Mouse (Mus musculus): ENCODE data around the gene Olfr101. TPM values are rescaled to one million over a fixed set of nuclear protein-coding genes. Genes with fewer than 3 reads are reported as not detected.

The Olfr101 gene
- polyA plus RNA-seq (2014; fragmentation: Illumina TruSeq; extraction: RNeasy Lipid Tissue Mini Kit (QIAGEN cat#74804); ENCODE audit: low read depth, low replicate concordance), result not detected

GRCm38 (mm10) chr17:37304213-37304612 lies at the start of gene Olfr101:
Gene Olfr101 (minus strand): TSS chr17:37304313.

GRCm38 (mm10) chr17:37339598-37339997 lies 35.5 kb upstream of the Olfr101 start, which contains the start of gene Olfr103:
Gene Olfr103 (minus strand): TSS chr17:37339698.

GRCm38 (mm10) chr17:37316954-37317353 lies 12.8 kb upstream of the Olfr101 start, which contains the start of gene Olfr102:
Gene Olfr102 (minus strand): TSS chr17:37317054.

GRCm38 (mm10) chr17:37283360-37283759 lies 20.8 kb downstream of the Olfr101 start, which contains the start of gene Olfr99:
Gene Olfr99 (minus strand): TSS chr17:37283460.

GRCm38 (mm10) chr17:37270058-37270701 lies 33.9 kb downstream of the Olfr101 start, which contains the start of gene H2-M3:
Gene H2-M3 (plus strand): TSS chr17:37270220.

GRCm38 (mm10) chr17:37263626-37264025 lies 40.5 kb downstream of the Olfr101 start, which contains the start of gene Olfr98:
Gene Olfr98 (minus strand): TSS chr17:37263749.

Other genes with a start within 250 kb of the Olfr101 start
- gene Olfr90, start 215.8 kb downstream of the Olfr101 start, polyA plus RNA-seq (2014; fragmentation: Illumina TruSeq; extraction: RNeasy Lipid Tissue Mini Kit (QIAGEN cat#74804); ENCODE audit: low read depth, low replicate concordance), result not detected
- gene Olfr91, start 206.0 kb downstream of the Olfr101 start, polyA plus RNA-seq (2014; fragmentation: Illumina TruSeq; extraction: RNeasy Lipid Tissue Mini Kit (QIAGEN cat#74804); ENCODE audit: low read depth, low replicate concordance), result not detected
- not detected for gene Olfr92, start 184.2 kb downstream of the Olfr101 start, polyA plus RNA-seq (2014; fragmentation: Illumina TruSeq; extraction: RNeasy Lipid Tissue Mini Kit (QIAGEN cat#74804); ENCODE audit: low read depth, low replicate concordance)
- not detected for gene Olfr93, start 142.8 kb downstream of the Olfr101 start, polyA plus RNA-seq (2014; fragmentation: Illumina TruSeq; extraction: RNeasy Lipid Tissue Mini Kit (QIAGEN cat#74804); ENCODE audit: low read depth, low replicate concordance)
- 12.9 TPM for gene Ubd, start 110.4 kb downstream of the Olfr101 start, polyA plus RNA-seq (2014; fragmentation: Illumina TruSeq; extraction: RNeasy Lipid Tissue Mini Kit (QIAGEN cat#74804); ENCODE audit: low read depth, low replicate concordance)
- not detected for gene Olfr94, start 103.3 kb downstream of the Olfr101 start, polyA plus RNA-seq (2014; fragmentation: Illumina TruSeq; extraction: RNeasy Lipid Tissue Mini Kit (QIAGEN cat#74804); ENCODE audit: low read depth, low replicate concordance)
- not detected for gene Olfr95, start 91.2 kb downstream of the Olfr101 start, polyA plus RNA-seq (2014; fragmentation: Illumina TruSeq; extraction: RNeasy Lipid Tissue Mini Kit (QIAGEN cat#74804); ENCODE audit: low read depth, low replicate concordance)
- not detected for gene Olfr96, start 84.2 kb downstream of the Olfr101 start, polyA plus RNA-seq (2014; fragmentation: Illumina TruSeq; extraction: RNeasy Lipid Tissue Mini Kit (QIAGEN cat#74804); ENCODE audit: low read depth, low replicate concordance)
- not detected for gene Olfr97, start 67.0 kb downstream of the Olfr101 start, polyA plus RNA-seq (2014; fragmentation: Illumina TruSeq; extraction: RNeasy Lipid Tissue Mini Kit (QIAGEN cat#74804); ENCODE audit: low read depth, low replicate concordance)
- gene Olfr98, start 40.6 kb downstream of the Olfr101 start, polyA plus RNA-seq (2014; fragmentation: Illumina TruSeq; extraction: RNeasy Lipid Tissue Mini Kit (QIAGEN cat#74804); ENCODE audit: low read depth, low replicate concordance), result not detected
- gene H2-M3, start 34.1 kb downstream of the Olfr101 start, polyA plus RNA-seq (2014; fragmentation: Illumina TruSeq; extraction: RNeasy Lipid Tissue Mini Kit (QIAGEN cat#74804); ENCODE audit: low read depth, low replicate concordance), result 3.1 TPM
- gene Olfr99, start 20.9 kb downstream of the Olfr101 start, polyA plus RNA-seq (2014; fragmentation: Illumina TruSeq; extraction: RNeasy Lipid Tissue Mini Kit (QIAGEN cat#74804); ENCODE audit: low read depth, low replicate concordance), result not detected
- gene Olfr102, start 12.7 kb upstream of the Olfr101 start, polyA plus RNA-seq (2014; fragmentation: Illumina TruSeq; extraction: RNeasy Lipid Tissue Mini Kit (QIAGEN cat#74804); ENCODE audit: low read depth, low replicate concordance), result not detected
- gene Olfr103, start 35.4 kb upstream of the Olfr101 start, polyA plus RNA-seq (2014; fragmentation: Illumina TruSeq; extraction: RNeasy Lipid Tissue Mini Kit (QIAGEN cat#74804); ENCODE audit: low read depth, low replicate concordance), result not detected
- gene Olfr104-ps, start 55.3 kb upstream of the Olfr101 start, polyA plus RNA-seq (2014; fragmentation: Illumina TruSeq; extraction: RNeasy Lipid Tissue Mini Kit (QIAGEN cat#74804); ENCODE audit: low read depth, low replicate concordance), result not detected
- gene Olfr105-ps, start 74.7 kb upstream of the Olfr101 start, polyA plus RNA-seq (2014; fragmentation: Illumina TruSeq; extraction: RNeasy Lipid Tissue Mini Kit (QIAGEN cat#74804); ENCODE audit: low read depth, low replicate concordance), result not detected
- not detected for gene Olfr106-ps, start 86.1 kb upstream of the Olfr101 start, polyA plus RNA-seq (2014; fragmentation: Illumina TruSeq; extraction: RNeasy Lipid Tissue Mini Kit (QIAGEN cat#74804); ENCODE audit: low read depth, low replicate concordance)
- not detected for gene Olfr107, start 94.9 kb upstream of the Olfr101 start, polyA plus RNA-seq (2014; fragmentation: Illumina TruSeq; extraction: RNeasy Lipid Tissue Mini Kit (QIAGEN cat#74804); ENCODE audit: low read depth, low replicate concordance)
- not detected for gene Olfr108, start 141.2 kb upstream of the Olfr101 start, polyA plus RNA-seq (2014; fragmentation: Illumina TruSeq; extraction: RNeasy Lipid Tissue Mini Kit (QIAGEN cat#74804); ENCODE audit: low read depth, low replicate concordance)
- gene Olfr109, start 154.6 kb upstream of the Olfr101 start, polyA plus RNA-seq (2014; fragmentation: Illumina TruSeq; extraction: RNeasy Lipid Tissue Mini Kit (QIAGEN cat#74804); ENCODE audit: low read depth, low replicate concordance), result not detected
- gene H2-M2, start 179.2 kb upstream of the Olfr101 start, polyA plus RNA-seq (2014; fragmentation: Illumina TruSeq; extraction: RNeasy Lipid Tissue Mini Kit (QIAGEN cat#74804); ENCODE audit: low read depth, low replicate concordance), result 3.1 TPM
- not detected for gene Olfr110, start 188.2 kb upstream of the Olfr101 start, polyA plus RNA-seq (2014; fragmentation: Illumina TruSeq; extraction: RNeasy Lipid Tissue Mini Kit (QIAGEN cat#74804); ENCODE audit: low read depth, low replicate concordance)
- 0.44 TPM for gene Olfr111, start 203.7 kb upstream of the Olfr101 start, polyA plus RNA-seq (2014; fragmentation: Illumina TruSeq; extraction: RNeasy Lipid Tissue Mini Kit (QIAGEN cat#74804); ENCODE audit: low read depth, low replicate concordance)

Measured in sigmoid colon, adult 10 weeks (tissue).